Mouse (Mus musculus): ENCODE results near the gene Sephs1. TPM values are rescaled to one million over a fixed set of nuclear protein-coding genes. Genes with fewer than 3 reads are reported as not detected.

Sephs1 gene
- total and polyA plus RNA-seq, 3 experiments = 9.0 to 55.8 (median 42.6) TPM

- no peaks in the 10 kb centered on the region for H3K9me3 ChIP-seq (replicated peaks)
- H3K4me3 ChIP-seq (ENCODE audit: low read depth, low read length) = no peak overlapping the region
- H3K4me1 ChIP-seq (ENCODE audit: insufficient read depth, low read depth, low read length) = no peaks in the 10 kb centered on the region
- peaks cover 22% of the 10 kb centered on the region for H3K27me3 ChIP-seq (ENCODE audit: insufficient read depth, low read length)
- H3K36me3 ChIP-seq (replicated peaks) = no peaks in the 10 kb centered on the region
- ATAC-seq (ENCODE audit: extremely low read depth, insufficient number of reproducible peaks, low FRiP score, poor library complexity, severe bottlenecking) (no peak), DNase-seq (ENCODE audit: low spot score) (no peak)
- no peak for TF ChIP-seq GATA1 (IDR thresholded peaks at IDR 0.05; ENCODE audit: borderline replicate concordance, low read length)
- TF ChIP-seq POLR2AphosphoS5 (IDR thresholded peaks at IDR 0.05; ENCODE audit: insufficient replicate concordance, low read depth, low read length) = no peak
- TF ChIP-seq CTCF (IDR thresholded peaks at IDR 0.05; ENCODE audit: low read depth, low read length) = no peak
Measured at GRCm38 (mm10) chr2:4864817-4865296, 16.5 kb upstream of the Sephs1 start.

GRCm38 (mm10) chr2:4868028-4868725 lies 13.2 kb upstream of the Sephs1 start:
- H3K27me3 ChIP-seq (ENCODE audit: insufficient read depth, low read length) = peaks cover 41% of the 10 kb centered on the region
- TF ChIP-seq POLR2AphosphoS5 (IDR thresholded peaks at IDR 0.05; ENCODE audit: insufficient replicate concordance, low read depth, low read length) = no peak
- no peak for TF ChIP-seq CTCF (IDR thresholded peaks at IDR 0.05; ENCODE audit: low read depth, low read length)
- TF ChIP-seq TAL1 (conservative IDR thresholded peaks at IDR 0.05; ENCODE audit: low read depth, low read length) = no peak
- no peak for TF ChIP-seq GATA1 (IDR thresholded peaks at IDR 0.05; ENCODE audit: borderline replicate concordance, low read length)
- no peak for TF ChIP-seq GATA2 (IDR thresholded peaks at IDR 0.05; ENCODE audit: borderline replicate concordance, low read depth, low read length)
- ATAC-seq (ENCODE audit: extremely low read depth, insufficient number of reproducible peaks, low FRiP score, poor library complexity, severe bottlenecking) (no peak), DNase-seq (ENCODE audit: low spot score) (no peak)
- no peaks in the 10 kb centered on the region for H3K36me3 ChIP-seq (replicated peaks)
- no peak overlapping the region for H3K4me3 ChIP-seq (ENCODE audit: low read depth, low read length)
- no peaks in the 10 kb centered on the region for H3K9me3 ChIP-seq (replicated peaks)
- H3K4me1 ChIP-seq (ENCODE audit: insufficient read depth, low read depth, low read length) = peaks cover 5% of the 10 kb centered on the region

GRCm38 (mm10) chr2:4872740-4873139 lies 8.6 kb upstream of the Sephs1 start:
- TF ChIP-seq GATA2 (IDR thresholded peaks at IDR 0.05; ENCODE audit: borderline replicate concordance, low read depth, low read length) = no peak
- Histone ChIP-seq H3K4me3 (ENCODE audit: low read depth, low read length) (no peak overlapping the region), H3K36me3 (replicated peaks) (no peaks in the 10 kb centered on the region), H3K9me3 (replicated peaks) (no peaks in the 10 kb centered on the region), H3K27me3 (ENCODE audit: insufficient read depth, low read length) (peaks cover 62% of the 10 kb centered on the region), H3K4me1 (ENCODE audit: insufficient read depth, low read depth, low read length) (peaks cover 5% of the 10 kb centered on the region)
- DNase-seq (ENCODE audit: low spot score) (no peak), ATAC-seq (ENCODE audit: extremely low read depth, insufficient number of reproducible peaks, low FRiP score, poor library complexity, severe bottlenecking) (no peak)

GRCm38 (mm10) chr2:4873331-4873730 lies 8.0 kb upstream of the Sephs1 start:
- Histone ChIP-seq H3K4me1 (ENCODE audit: insufficient read depth, low read depth, low read length) (peaks cover 5% of the 10 kb centered on the region), H3K9me3 (replicated peaks) (no peaks in the 10 kb centered on the region), H3K27me3 (ENCODE audit: insufficient read depth, low read length) (peaks cover 63% of the 10 kb centered on the region), H3K36me3 (replicated peaks) (no peaks in the 10 kb centered on the region), H3K4me3 (ENCODE audit: low read depth, low read length) (no peak overlapping the region)
- TF ChIP-seq TAL1 (conservative IDR thresholded peaks at IDR 0.05; ENCODE audit: low read depth, low read length) (no peak), POLR2AphosphoS5 (IDR thresholded peaks at IDR 0.05; ENCODE audit: insufficient replicate concordance, low read depth, low read length) (no peak), GATA1 (IDR thresholded peaks at IDR 0.05; ENCODE audit: borderline replicate concordance, low read length) (no peak), CTCF (IDR thresholded peaks at IDR 0.05; ENCODE audit: low read depth, low read length) (no peak), GATA2 (IDR thresholded peaks at IDR 0.05; ENCODE audit: borderline replicate concordance, low read depth, low read length) (no peak)
- no peak for ATAC-seq (ENCODE audit: extremely low read depth, insufficient number of reproducible peaks, low FRiP score, poor library complexity, severe bottlenecking)
- DNase-seq (ENCODE audit: low spot score) = no peak

GRCm38 (mm10) chr2:4875090-4875489 lies 6.3 kb upstream of the Sephs1 start:
- Histone ChIP-seq H3K4me3 (ENCODE audit: low read depth, low read length) (no peak overlapping the region), H3K27me3 (ENCODE audit: insufficient read depth, low read length) (peaks cover 58% of the 10 kb centered on the region), H3K4me1 (ENCODE audit: insufficient read depth, low read depth, low read length) (peaks cover 5% of the 10 kb centered on the region), H3K9me3 (replicated peaks) (no peaks in the 10 kb centered on the region), H3K36me3 (replicated peaks) (no peaks in the 10 kb centered on the region)
- ATAC-seq (ENCODE audit: extremely low read depth, insufficient number of reproducible peaks, low FRiP score, poor library complexity, severe bottlenecking) (no peak), DNase-seq (ENCODE audit: low spot score) (no peak)
- TF ChIP-seq TAL1 (conservative IDR thresholded peaks at IDR 0.05; ENCODE audit: low read depth, low read length) (no peak), CTCF (IDR thresholded peaks at IDR 0.05; ENCODE audit: low read depth, low read length) (no peak), POLR2AphosphoS5 (IDR thresholded peaks at IDR 0.05; ENCODE audit: insufficient replicate concordance, low read depth, low read length) (no peak), GATA1 (IDR thresholded peaks at IDR 0.05; ENCODE audit: borderline replicate concordance, low read length) (no peak), GATA2 (IDR thresholded peaks at IDR 0.05; ENCODE audit: borderline replicate concordance, low read depth, low read length) (no peak)

- peaks cover 14% of the 10 kb centered on the region for H3K4me1 ChIP-seq (ENCODE audit: insufficient read depth, low read depth, low read length)
- peaks cover 51% of the 10 kb centered on the region for H3K27me3 ChIP-seq (ENCODE audit: insufficient read depth, low read length)
- H3K36me3 ChIP-seq (replicated peaks) = no peaks in the 10 kb centered on the region
- no peak for DNase-seq (ENCODE audit: low spot score)
- no peak for ATAC-seq (ENCODE audit: extremely low read depth, insufficient number of reproducible peaks, low FRiP score, poor library complexity, severe bottlenecking)
- H3K9me3 ChIP-seq (replicated peaks) = no peaks in the 10 kb centered on the region
- TF ChIP-seq TAL1 (conservative IDR thresholded peaks at IDR 0.05; ENCODE audit: low read depth, low read length) = no peak
- TF ChIP-seq POLR2AphosphoS5 (IDR thresholded peaks at IDR 0.05; ENCODE audit: insufficient replicate concordance, low read depth, low read length) = no peak
- no peak for TF ChIP-seq GATA1 (IDR thresholded peaks at IDR 0.05; ENCODE audit: borderline replicate concordance, low read length)
- no peak for TF ChIP-seq CTCF (IDR thresholded peaks at IDR 0.05; ENCODE audit: low read depth, low read length)
- no peak for TF ChIP-seq GATA2 (IDR thresholded peaks at IDR 0.05; ENCODE audit: borderline replicate concordance, low read depth, low read length)
- no peak overlapping the region for H3K4me3 ChIP-seq (ENCODE audit: low read depth, low read length)
Measured at GRCm38 (mm10) chr2:4876131-4876530, 5.2 kb upstream of the Sephs1 start.
